Mouse (Mus musculus): ENCODE results near the gene Isyna1. TPM values are rescaled to one million over a fixed set of nuclear protein-coding genes. Genes with fewer than 3 reads are reported as not detected.

The Isyna1 gene
- total and polyA plus RNA-seq, 3 experiments = 84.1 to 189 TPM; not detected in 1

- no peak overlapping the region for H3K4me3 ChIP-seq (ENCODE audit: control insufficient read depth in 1 of 2, insufficient read depth in 1 of 2, low read depth in 2 of 2, low read length in 2 of 2)
- no peaks in the 10 kb centered on the region for H3K9me3 ChIP-seq (replicated peaks; ENCODE audit: insufficient read depth, low read length)
- no peak overlapping the region for H3K9ac ChIP-seq (ENCODE audit: control insufficient read depth, low read depth, low read length, poor library complexity, severe bottlenecking)
- H3K27me3 ChIP-seq (ENCODE audit: control insufficient read depth in 1 of 2, insufficient read depth in 2 of 2, low read length in 2 of 2) = no peaks in the 10 kb centered on the region
- no peak for TF ChIP-seq MEF2A (IDR thresholded peaks at IDR 0.05; ENCODE audit: extremely low read depth, insufficient replicate concordance, low read depth, low read length, poor library complexity, severe bottlenecking)
- TF ChIP-seq GATA1 (IDR thresholded peaks at IDR 0.05; ENCODE audit: low read depth, low read length) = no peak
- TF ChIP-seq BHLHE40 (IDR thresholded peaks at IDR 0.05; ENCODE audit: borderline replicate concordance, low read depth, low read length) = no peak
- no peak for TF ChIP-seq ZMIZ1 (IDR thresholded peaks at IDR 0.05; ENCODE audit: low read depth, low read length)
- no peak for TF ChIP-seq HCFC1 (IDR thresholded peaks at IDR 0.05; ENCODE audit: low read depth, low read length)
- TF ChIP-seq ELF1 (IDR thresholded peaks at IDR 0.05; ENCODE audit: low read depth, low read length) = no peak
- no peak for TF ChIP-seq JUND (IDR thresholded peaks at IDR 0.05; ENCODE audit: low read depth, low read length)
- TF ChIP-seq MYB (IDR thresholded peaks at IDR 0.05; ENCODE audit: low read depth, low read length) = no peak
- no peaks in the 10 kb centered on the region; a peak in 1 of 4 replicates for H3K36me3 ChIP-seq (ENCODE audit: control insufficient read depth in 1 of 2, insufficient read depth in 2 of 2, low read length in 2 of 2)
- peaks cover 7% of the 10 kb centered on the region for H3K79me2 ChIP-seq (ENCODE audit: control insufficient read depth, insufficient read depth, low read length, poor library complexity)
- peaks cover 3 to 11% of the 10 kb centered on the region in 2 experiments; a peak in 3 of 4 replicates for H3K4me1 ChIP-seq (ENCODE audit: control insufficient read depth in 1 of 2, insufficient read depth in 2 of 2, low read length in 2 of 2)
- no peak for DNase-seq (ENCODE audit: low read depth, low spot score)
- no peak overlapping the region for H3K27ac ChIP-seq (ENCODE audit: control insufficient read depth, low read depth, low read length)
Observed at GRCm38 (mm10) chr8:70595811-70596210, 1.6 kb downstream of the Isyna1 start.

DNA sequence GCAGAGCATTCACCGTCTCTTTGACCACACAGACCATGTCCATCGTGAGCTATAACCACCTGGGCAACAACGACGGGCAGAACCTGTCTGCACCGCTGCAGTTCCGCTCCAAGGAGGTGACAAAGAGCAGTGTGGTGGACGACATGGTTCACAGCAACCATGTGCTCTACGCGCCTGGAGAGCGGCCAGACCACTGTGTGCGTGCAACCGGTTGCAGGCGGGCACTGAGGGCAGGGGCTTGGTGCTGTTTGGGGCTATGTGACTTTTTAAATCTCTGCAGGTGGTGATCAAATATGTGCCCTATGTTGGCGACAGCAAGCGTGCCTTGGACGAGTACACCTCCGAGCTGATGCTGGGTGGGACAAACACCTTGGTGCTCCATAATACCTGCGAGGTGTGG, 2.0 kb downstream of the Isyna1 start:
- Histone ChIP-seq H3K79me2 (ENCODE audit: control insufficient read depth, insufficient read depth, low read length, poor library complexity) (peaks cover 7% of the 10 kb centered on the region), H3K9ac (ENCODE audit: control insufficient read depth, low read depth, low read length, poor library complexity, severe bottlenecking) (no peak overlapping the region), H3K27ac (ENCODE audit: control insufficient read depth, low read depth, low read length) (no peak overlapping the region), H3K9me3 (replicated peaks; ENCODE audit: insufficient read depth, low read length) (no peaks in the 10 kb centered on the region), H3K4me3 (ENCODE audit: control insufficient read depth in 1 of 2, insufficient read depth in 1 of 2, low read depth in 2 of 2, low read length in 2 of 2) (no peak overlapping the region), H3K4me1 (ENCODE audit: control insufficient read depth in 1 of 2, insufficient read depth in 2 of 2, low read length in 2 of 2) (peaks cover 3 to 11% of the 10 kb centered on the region in 2 experiments; a peak in 3 of 4 replicates), H3K27me3 (ENCODE audit: control insufficient read depth in 1 of 2, insufficient read depth in 2 of 2, low read length in 2 of 2) (no peaks in the 10 kb centered on the region), H3K36me3 (ENCODE audit: control insufficient read depth in 1 of 2, insufficient read depth in 2 of 2, low read length in 2 of 2) (no peaks in the 10 kb centered on the region; a peak in 1 of 4 replicates)
- no peak for DNase-seq (ENCODE audit: low read depth, low spot score)
- no peak for TF ChIP-seq KAT2A (conservative IDR thresholded peaks at IDR 0.05; ENCODE audit: low read depth, low read length)
- no peak for TF ChIP-seq POLR2A (IDR thresholded peaks at IDR 0.05; ENCODE audit: control insufficient read depth in 1 of 2, insufficient read depth in 1 of 2, low read depth in 1 of 2, low read length in 2 of 2, poor library complexity in 1 of 2)
- TF ChIP-seq CHD2 (IDR thresholded peaks at IDR 0.05; ENCODE audit: low read length) = no peak
- TF ChIP-seq HCFC1 (IDR thresholded peaks at IDR 0.05; ENCODE audit: low read depth, low read length) = no peak
- TF ChIP-seq POLR2AphosphoS5 (IDR thresholded peaks at IDR 0.05; ENCODE audit: borderline replicate concordance, low read depth, low read length) = no peak
- no peak for TF ChIP-seq ETS1 (IDR thresholded peaks at IDR 0.05; ENCODE audit: low read depth, low read length)
- no peak for TF ChIP-seq EP300 (IDR thresholded peaks at IDR 0.05; ENCODE audit: low read depth in 1 of 2, low read length in 2 of 2)
- no peak for TF ChIP-seq ZC3H11A (IDR thresholded peaks at IDR 0.05; ENCODE audit: low read depth, low read length)
- no peak for TF ChIP-seq MAX (IDR thresholded peaks at IDR 0.05; ENCODE audit: low read length)

Measured in MEL (cell line).